Mouse (Mus musculus): Measurements from ENCODE around the gene Smim17. TPM values are rescaled to one million over a fixed set of nuclear protein-coding genes. Genes with fewer than 3 reads are reported as not detected.
"Not testable (repeated sequence)": the region's sequence is repeated elsewhere in the genome, so short reads cannot be mapped to it uniquely, and the experiment has no call there.

Smim17 gene
- polyA plus RNA-seq, 2 experiments, result 0.42 TPM; not detected in 1

DNA sequence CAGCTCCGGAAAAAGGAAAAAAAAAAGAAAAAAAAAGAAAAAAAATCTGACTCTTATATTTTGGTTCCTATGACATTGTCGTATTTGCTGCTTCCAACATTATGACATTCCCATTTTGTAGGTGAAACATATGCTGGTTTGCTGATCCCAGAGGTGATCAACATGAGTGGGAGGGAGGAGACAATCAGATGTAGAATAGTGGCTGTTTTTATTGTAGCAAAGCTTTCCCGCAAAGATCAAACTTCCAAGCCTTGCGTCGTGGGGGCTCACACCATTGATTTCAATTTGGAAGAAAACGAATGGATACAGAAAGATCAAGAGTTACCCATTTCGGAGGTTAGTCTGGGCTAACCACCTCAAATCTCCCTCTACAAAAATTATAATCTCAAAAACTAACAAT is 36.8 kb upstream of the Smim17 start:
- peak overlapping the region; percentile 69 for H3K4me2 ChIP-seq (ENCODE audit: low read depth)
- H3K4me3 ChIP-seq (ENCODE audit: insufficient read depth in 1 of 2, low read depth in 2 of 2, low read length in 2 of 2), result peak overlapping the region; percentile 63 to 73
- no peak for DNase-seq (ENCODE audit: low read depth in 3 of 3, low spot score in 3 of 3)
- H3K27me3 ChIP-seq (ENCODE audit: control insufficient read depth, insufficient read depth, low read length), result no peaks in the 10 kb centered on the region
- peaks cover 26 to 32% of the 10 kb centered on the region in 2 experiments for H3K4me1 ChIP-seq (replicated peaks; ENCODE audit: control insufficient read depth in 2 of 2, insufficient read depth in 2 of 2, low read length in 1 of 2)
- TF ChIP-seq EP300 (IDR thresholded peaks at IDR 0.05; ENCODE audit: low read depth), result no peak
- TF ChIP-seq CTCF (IDR thresholded peaks at IDR 0.05; ENCODE audit: low read depth), result no peak
- no peaks in the 10 kb centered on the region for H3K9me3 ChIP-seq (ENCODE audit: control insufficient read depth, low read length)
- no peak for ATAC-seq (ENCODE audit: insufficient read depth)
- H3K36me3 ChIP-seq (replicated peaks; ENCODE audit: control insufficient read depth, insufficient read depth, low read depth), result no peaks in the 10 kb centered on the region
- peak overlapping the region; percentile 38 for H3K9ac ChIP-seq (replicated peaks)
- WGBS (ENCODE audit: insufficient replicate concordance), result 23% methylated on average over 7 of the region's 7 CpGs
- H3K27ac ChIP-seq, result no peak overlapping the region

DNA sequence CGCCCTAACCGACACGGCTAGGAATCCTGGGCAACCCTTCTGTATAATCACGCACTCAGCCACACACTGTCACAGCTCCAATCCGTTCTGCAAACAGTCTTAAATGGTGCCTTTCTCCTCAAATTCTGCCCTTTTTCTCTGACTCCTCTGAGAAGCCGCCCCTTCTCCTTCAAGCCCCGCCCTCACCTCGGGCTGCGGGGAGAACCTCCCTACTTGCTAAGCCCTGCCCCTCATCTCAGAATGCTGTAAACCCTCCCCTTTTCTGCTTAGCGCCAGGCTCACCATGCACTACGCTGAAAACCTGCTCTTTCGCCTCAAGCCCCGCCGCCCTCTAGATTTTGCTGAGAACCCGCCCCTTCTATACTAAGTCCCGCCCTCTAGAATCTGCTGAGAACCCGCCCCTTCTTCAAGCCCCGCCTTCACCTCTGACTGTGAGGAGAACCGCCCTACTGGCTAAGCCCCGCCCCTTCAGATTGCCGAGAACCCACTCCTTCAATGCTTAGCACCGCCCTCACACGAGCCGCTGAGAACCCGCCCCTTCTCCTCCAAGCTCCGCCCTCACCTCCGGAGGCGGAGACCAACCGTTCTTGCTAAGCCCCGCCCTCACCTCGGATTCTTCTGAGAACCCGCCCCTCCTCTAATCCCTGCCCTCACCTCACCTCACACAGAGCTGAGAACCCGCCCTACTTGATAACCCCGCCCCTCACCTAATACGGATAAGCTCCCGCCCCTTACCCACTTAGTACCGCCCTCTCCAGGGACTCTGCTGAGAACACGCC is 36.1 kb upstream of the Smim17 start:
- peak; percentile 84 for ATAC-seq (ENCODE audit: insufficient read depth)
- no peaks in the 10 kb centered on the region for H3K9me3 ChIP-seq (ENCODE audit: control insufficient read depth, low read length)
- H3K9ac ChIP-seq (replicated peaks), result peak overlapping the region; percentile 38
- no peak for TF ChIP-seq CTCF (IDR thresholded peaks at IDR 0.05; ENCODE audit: low read depth)
- no peak for TF ChIP-seq EP300 (IDR thresholded peaks at IDR 0.05; ENCODE audit: low read depth)
- peak; percentile 83 to 92 (median 89) for DNase-seq (ENCODE audit: low read depth in 3 of 3, low spot score in 3 of 3)
- H3K27me3 ChIP-seq (ENCODE audit: control insufficient read depth, insufficient read depth, low read length), result no peaks in the 10 kb centered on the region
- H3K27ac ChIP-seq, result peak overlapping the region; percentile 38
- peak overlapping the region; percentile 69 for H3K4me2 ChIP-seq (ENCODE audit: low read depth)
- H3K36me3 ChIP-seq (replicated peaks; ENCODE audit: control insufficient read depth, insufficient read depth, low read depth), result no peaks in the 10 kb centered on the region
- H3K4me3 ChIP-seq (ENCODE audit: insufficient read depth in 1 of 2, low read depth in 2 of 2, low read length in 2 of 2), result peak overlapping the region; percentile 63 to 73
- WGBS (ENCODE audit: insufficient replicate concordance), result under 1% methylated on average over 36 of the region's 38 CpGs
- H3K4me1 ChIP-seq (replicated peaks; ENCODE audit: control insufficient read depth in 2 of 2, insufficient read depth in 2 of 2, low read length in 1 of 2), result peaks cover 32 to 38% of the 10 kb centered on the region in 2 experiments

DNA sequence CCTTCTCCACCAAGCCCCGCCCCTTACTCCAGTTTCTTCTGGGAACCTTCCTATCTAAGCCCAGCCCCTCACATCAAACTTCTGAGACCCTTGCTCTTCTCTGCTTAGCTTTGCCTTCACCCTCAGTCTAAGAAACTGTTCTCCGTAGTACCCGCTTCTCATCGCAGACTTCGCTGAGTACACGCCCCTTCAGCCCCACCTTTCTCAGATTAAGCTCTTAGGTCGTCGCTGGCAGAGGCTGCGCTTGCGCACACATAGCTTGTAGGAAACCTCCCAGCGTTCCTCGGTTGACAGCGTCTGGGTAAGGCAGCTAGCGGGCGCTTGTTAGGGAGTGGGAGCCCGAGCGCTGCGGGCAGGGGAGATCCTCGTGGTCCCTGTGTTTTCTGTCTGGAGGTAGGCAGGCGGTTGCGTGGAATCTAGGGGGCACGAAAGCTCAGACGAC is 35.4 kb upstream of the Smim17 start, which contains the start of gene Zfp78:
TSS of gene Zfp78 (plus strand) at position 234 of the 442 bp plus-strand sequence.
- DNase-seq (ENCODE audit: low read depth in 3 of 3, low spot score in 3 of 3), result peak; percentile 79 to 89 (median 81)
- peaks cover 35 to 41% of the 10 kb centered on the region in 2 experiments for H3K4me1 ChIP-seq (replicated peaks; ENCODE audit: control insufficient read depth in 2 of 2, insufficient read depth in 2 of 2, low read length in 1 of 2)
- WGBS (ENCODE audit: insufficient replicate concordance), result under 1% methylated on average over 23 of the region's 23 CpGs

DNA sequence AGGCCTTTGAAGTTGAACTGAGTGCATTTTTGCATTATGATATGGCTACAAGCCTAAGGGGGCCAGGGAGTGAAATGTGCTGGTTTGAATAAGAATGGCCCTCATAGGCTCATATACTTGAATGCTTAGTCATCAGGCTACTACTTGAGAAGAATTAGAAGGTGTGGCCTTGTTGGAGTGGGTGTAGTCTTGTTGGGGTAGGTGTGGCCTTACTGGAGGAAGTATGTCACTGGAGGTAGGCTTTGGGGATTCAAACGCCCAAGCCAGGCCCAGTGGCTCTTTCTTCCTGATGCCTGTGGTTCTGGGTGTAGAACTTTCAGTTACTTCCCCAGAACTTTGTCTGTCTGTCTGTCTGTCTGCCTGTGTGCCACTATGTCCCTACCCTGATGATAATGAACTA is 33.8 kb upstream of the Smim17 start:
- Histone ChIP-seq H3K27me3 (ENCODE audit: control insufficient read depth, insufficient read depth, low read length) (no peaks in the 10 kb centered on the region), H3K27ac (no peak overlapping the region), H3K9ac (replicated peaks) (no peak overlapping the region), H3K9me3 (ENCODE audit: control insufficient read depth, low read length) (no peaks in the 10 kb centered on the region), H3K36me3 (replicated peaks; ENCODE audit: control insufficient read depth, insufficient read depth, low read depth) (no peaks in the 10 kb centered on the region), H3K4me2 (ENCODE audit: low read depth) (no peak overlapping the region), H3K4me3 (ENCODE audit: insufficient read depth in 1 of 2, low read depth in 2 of 2, low read length in 2 of 2) (no peak overlapping the region), H3K4me1 (replicated peaks; ENCODE audit: control insufficient read depth in 2 of 2, insufficient read depth in 2 of 2, low read length in 1 of 2) (peaks cover 35 to 45% of the 10 kb centered on the region in 2 experiments)
- 35% methylated on average over 1 of the region's 1 CpGs for WGBS (ENCODE audit: insufficient replicate concordance)
- ATAC-seq (ENCODE audit: insufficient read depth) (no peak), DNase-seq (ENCODE audit: low read depth in 3 of 3, low spot score in 3 of 3) (no peak)
- TF ChIP-seq CTCF (IDR thresholded peaks at IDR 0.05; ENCODE audit: low read depth) (no peak), EP300 (IDR thresholded peaks at IDR 0.05; ENCODE audit: low read depth) (no peak)

More for the DNA sequence above, 35.4 kb upstream of the Smim17 start, which contains the start of gene Zfp78:
- Histone ChIP-seq H3K4me3 (ENCODE audit: insufficient read depth in 1 of 2, low read depth in 2 of 2, low read length in 2 of 2) (peak within 1 kb of the TSS; percentile 63 to 73), H3K36me3 (replicated peaks; ENCODE audit: control insufficient read depth, insufficient read depth, low read depth) (no peaks in the 10 kb centered on the region), H3K9me3 (ENCODE audit: control insufficient read depth, low read length) (no peaks in the 10 kb centered on the region), H3K27me3 (ENCODE audit: control insufficient read depth, insufficient read depth, low read length) (no peaks in the 10 kb centered on the region), H3K9ac (replicated peaks) (peak within 1 kb of the TSS; percentile 41), H3K4me2 (ENCODE audit: low read depth) (peak within 1 kb of the TSS; percentile 69), H3K27ac (peak within 1 kb of the TSS; percentile 38)
- peak; percentile 75 for ATAC-seq (ENCODE audit: insufficient read depth)
- TF ChIP-seq EP300 (IDR thresholded peaks at IDR 0.05; ENCODE audit: low read depth) (no peak), CTCF (IDR thresholded peaks at IDR 0.05; ENCODE audit: low read depth) (peak; percentile 57)

DNA sequence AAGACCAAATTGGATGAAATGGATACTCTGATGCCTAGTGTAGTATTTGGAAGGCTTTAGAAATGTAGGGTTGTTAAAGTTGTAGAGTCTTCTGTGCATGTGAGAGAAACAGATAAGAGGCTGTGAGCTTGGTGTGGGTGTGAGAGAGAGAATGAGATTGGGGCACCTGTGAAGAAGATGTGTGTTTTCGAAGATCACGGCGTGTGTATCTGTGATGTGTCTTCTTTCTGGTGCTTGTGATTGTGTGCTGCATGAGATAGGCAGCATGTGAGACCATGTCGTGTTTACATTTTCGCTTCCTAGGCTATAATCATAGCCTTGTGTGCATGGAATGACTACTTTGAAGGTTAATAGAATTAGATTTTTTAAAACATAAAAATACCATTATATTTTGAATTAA is 31.3 kb upstream of the Smim17 start:
- peak overlapping the region; percentile 47 for H3K4me2 ChIP-seq (ENCODE audit: low read depth)
- no peaks in the 10 kb centered on the region for H3K9me3 ChIP-seq (ENCODE audit: control insufficient read depth, low read length)
- H3K36me3 ChIP-seq (replicated peaks; ENCODE audit: control insufficient read depth, insufficient read depth, low read depth), result no peaks in the 10 kb centered on the region
- ATAC-seq (ENCODE audit: insufficient read depth) (peak; percentile 18), DNase-seq (ENCODE audit: low read depth in 3 of 3, low spot score in 3 of 3) (peak; percentile 42 to 60 (median 53))
- TF ChIP-seq EP300 (IDR thresholded peaks at IDR 0.05; ENCODE audit: low read depth) (peak; percentile 76), CTCF (IDR thresholded peaks at IDR 0.05; ENCODE audit: low read depth) (no peak)
- no peak overlapping the region for H3K4me3 ChIP-seq (ENCODE audit: insufficient read depth in 1 of 2, low read depth in 2 of 2, low read length in 2 of 2)
- H3K27ac ChIP-seq, result peak overlapping the region; percentile 75
- WGBS (ENCODE audit: insufficient replicate concordance), result 20% methylated on average over 5 of the region's 5 CpGs
- H3K9ac ChIP-seq (replicated peaks), result no peak overlapping the region
- no peaks in the 10 kb centered on the region for H3K27me3 ChIP-seq (ENCODE audit: control insufficient read depth, insufficient read depth, low read length)
- H3K4me1 ChIP-seq (replicated peaks; ENCODE audit: control insufficient read depth in 2 of 2, insufficient read depth in 2 of 2, low read length in 1 of 2), result peaks cover 26 to 28% of the 10 kb centered on the region in 2 experiments

DNA sequence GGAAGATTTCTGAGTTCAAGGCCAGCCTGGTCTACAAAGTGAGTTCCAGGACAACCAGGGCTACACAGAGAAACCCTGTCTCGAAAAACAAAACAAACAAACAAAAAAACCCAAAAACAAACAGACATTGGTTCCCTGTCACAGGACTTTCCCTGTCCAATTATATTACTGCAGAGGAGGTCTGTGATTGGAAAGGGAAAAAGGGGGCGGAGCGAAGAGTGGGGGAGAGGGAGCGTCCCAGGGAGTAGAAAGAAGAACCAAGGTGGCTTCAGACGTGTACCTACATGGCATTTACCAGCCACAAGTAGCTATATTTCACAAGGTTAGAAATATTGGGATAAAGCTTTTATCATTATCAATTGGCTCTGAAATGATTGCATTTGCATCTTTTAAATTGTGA is 30.4 kb upstream of the Smim17 start:
- not testable (repeated sequence) for ATAC-seq (ENCODE audit: insufficient read depth)

More for the DNA sequence above, 30.4 kb upstream of the Smim17 start:
- not testable (repeated sequence) for DNase-seq (ENCODE audit: low read depth in 3 of 3, low spot score in 3 of 3); H3K36me3 ChIP-seq (replicated peaks; ENCODE audit: control insufficient read depth, insufficient read depth, low read depth); H3K4me3 ChIP-seq (ENCODE audit: insufficient read depth in 1 of 2, low read depth in 2 of 2, low read length in 2 of 2); H3K27ac ChIP-seq; H3K4me2 ChIP-seq (ENCODE audit: low read depth); H3K9me3 ChIP-seq (ENCODE audit: control insufficient read depth, low read length); H3K27me3 ChIP-seq (ENCODE audit: control insufficient read depth, insufficient read depth, low read length); H3K9ac ChIP-seq (replicated peaks)
- peaks cover 26 to 27% of the 10 kb centered on the region in 2 experiments for H3K4me1 ChIP-seq (replicated peaks; ENCODE audit: control insufficient read depth in 2 of 2, insufficient read depth in 2 of 2, low read length in 1 of 2)
- 78% methylated on average over 5 of the region's 5 CpGs for WGBS (ENCODE audit: insufficient replicate concordance)

Data from liver, embryonic 14.5 days (tissue).